Mouse (Mus musculus): ENCODE measurements around the gene Cutc. TPM values are rescaled to one million over a fixed set of nuclear protein-coding genes. Genes with fewer than 3 reads are reported as not detected.
A peak's percentile ranks its signal among the peaks of the same experiment; 100 is the strongest.

Cutc gene
- polyA plus RNA-seq, 2 experiments = 6.7 to 9.7 TPM

GRCm38 (mm10) chr19:43711159-43711916 lies 41.5 kb upstream of the Cutc start:
- ATAC-seq (ENCODE audit: insufficient read depth) = peak; percentile 43; the same call in 1 of the 2 replicates
- peak overlapping the region; percentile 44 for H3K4me2 ChIP-seq (ENCODE audit: low read depth)
- no peak for TF ChIP-seq EP300 (IDR thresholded peaks at IDR 0.05; ENCODE audit: low read depth)
- no peaks in the 10 kb centered on the region for H3K27me3 ChIP-seq (ENCODE audit: control insufficient read depth, insufficient read depth, low read length)
- 21% methylated on average over 22 of the region's 22 CpGs for WGBS (ENCODE audit: insufficient replicate concordance)
- H3K36me3 ChIP-seq (replicated peaks; ENCODE audit: control insufficient read depth, insufficient read depth, low read depth) = no peaks in the 10 kb centered on the region
- H3K9me3 ChIP-seq (ENCODE audit: control insufficient read depth, low read length) = no peaks in the 10 kb centered on the region
- DNase-seq (ENCODE audit: low read depth in 3 of 3, low spot score in 3 of 3) = peak in 1 of 3 experiments; percentile 12
- peak overlapping the region; percentile 17; the same call in 1 of the 2 replicates for H3K27ac ChIP-seq
- peaks cover 4 to 8% of the 10 kb centered on the region in 2 experiments; a peak in 3 of 4 replicates for H3K4me1 ChIP-seq (replicated peaks; ENCODE audit: control insufficient read depth in 2 of 2, insufficient read depth in 2 of 2, low read length in 1 of 2)
- no peak overlapping the region for H3K4me3 ChIP-seq (ENCODE audit: insufficient read depth in 1 of 2, low read depth in 2 of 2, low read length in 2 of 2)
- H3K9ac ChIP-seq (replicated peaks) = no peak overlapping the region

- H3K9ac ChIP-seq (replicated peaks) = no peak overlapping the region
- ATAC-seq (ENCODE audit: insufficient read depth) = no peak
- H3K27me3 ChIP-seq (ENCODE audit: control insufficient read depth, insufficient read depth, low read length) = no peaks in the 10 kb centered on the region
- TF ChIP-seq EP300 (IDR thresholded peaks at IDR 0.05; ENCODE audit: low read depth) (no peak), CTCF (IDR thresholded peaks at IDR 0.05; ENCODE audit: low read depth) (no peak)
- no peak overlapping the region for H3K4me3 ChIP-seq (ENCODE audit: insufficient read depth in 1 of 2, low read depth in 2 of 2, low read length in 2 of 2)
- H3K27ac ChIP-seq = no peak overlapping the region
- no peak for DNase-seq (ENCODE audit: low read depth in 3 of 3, low spot score in 3 of 3)
- no peaks in the 10 kb centered on the region for H3K9me3 ChIP-seq (ENCODE audit: control insufficient read depth, low read length)
- WGBS (ENCODE audit: insufficient replicate concordance) = 59% methylated on average over 5 of the region's 5 CpGs
- peaks cover 4 to 8% of the 10 kb centered on the region in 2 experiments; a peak in 3 of 4 replicates for H3K4me1 ChIP-seq (replicated peaks; ENCODE audit: control insufficient read depth in 2 of 2, insufficient read depth in 2 of 2, low read length in 1 of 2)
- no peaks in the 10 kb centered on the region for H3K36me3 ChIP-seq (replicated peaks; ENCODE audit: control insufficient read depth, insufficient read depth, low read depth)
- no peak overlapping the region for H3K4me2 ChIP-seq (ENCODE audit: low read depth)
These were observed 40.8 kb upstream of the Cutc start for GRCm38 (mm10) chr19:43711971-43712370.

- Histone ChIP-seq H3K4me3 (ENCODE audit: insufficient read depth in 1 of 2, low read depth in 2 of 2, low read length in 2 of 2) (no peak overlapping the region), H3K9ac (replicated peaks) (no peak overlapping the region), H3K27me3 (ENCODE audit: control insufficient read depth, insufficient read depth, low read length) (no peaks in the 10 kb centered on the region), H3K4me2 (ENCODE audit: low read depth) (no peak overlapping the region), H3K9me3 (ENCODE audit: control insufficient read depth, low read length) (no peaks in the 10 kb centered on the region), H3K36me3 (replicated peaks; ENCODE audit: control insufficient read depth, insufficient read depth, low read depth) (no peaks in the 10 kb centered on the region), H3K27ac (no peak overlapping the region), H3K4me1 (replicated peaks; ENCODE audit: control insufficient read depth in 2 of 2, insufficient read depth in 2 of 2, low read length in 1 of 2) (no peaks in the 10 kb centered on the region; a peak in 1 of 4 replicates)
- DNase-seq (ENCODE audit: low read depth in 3 of 3, low spot score in 3 of 3) = no peak
- WGBS (ENCODE audit: insufficient replicate concordance) = 82% methylated on average over 11 of the region's 11 CpGs
- TF ChIP-seq EP300 (IDR thresholded peaks at IDR 0.05; ENCODE audit: low read depth) = no peak
- TF ChIP-seq CTCF (IDR thresholded peaks at IDR 0.05; ENCODE audit: low read depth) = no peak
- no peak for ATAC-seq (ENCODE audit: insufficient read depth)
These were observed 32.7 kb upstream of the Cutc start for GRCm38 (mm10) chr19:43720061-43720460.

GRCm38 (mm10) chr19:43722891-43723290 lies 29.9 kb upstream of the Cutc start:
- 60% methylated on average over 8 of the region's 8 CpGs for WGBS (ENCODE audit: insufficient replicate concordance)
- Histone ChIP-seq H3K4me2 (ENCODE audit: low read depth) (no peak overlapping the region), H3K36me3 (replicated peaks; ENCODE audit: control insufficient read depth, insufficient read depth, low read depth) (no peaks in the 10 kb centered on the region), H3K9me3 (ENCODE audit: control insufficient read depth, low read length) (no peaks in the 10 kb centered on the region), H3K27ac (no peak overlapping the region), H3K4me1 (replicated peaks; ENCODE audit: control insufficient read depth in 2 of 2, insufficient read depth in 2 of 2, low read length in 1 of 2) (peaks cover 3 to 4% of the 10 kb centered on the region in 2 experiments; a peak in 2 of 4 replicates), H3K9ac (replicated peaks) (no peak overlapping the region), H3K27me3 (ENCODE audit: control insufficient read depth, insufficient read depth, low read length) (no peaks in the 10 kb centered on the region), H3K4me3 (ENCODE audit: insufficient read depth in 1 of 2, low read depth in 2 of 2, low read length in 2 of 2) (no peak overlapping the region)
- ATAC-seq (ENCODE audit: insufficient read depth) (no peak), DNase-seq (ENCODE audit: low read depth in 3 of 3, low spot score in 3 of 3) (no peak)
- TF ChIP-seq CTCF (IDR thresholded peaks at IDR 0.05; ENCODE audit: low read depth) (no peak), EP300 (IDR thresholded peaks at IDR 0.05; ENCODE audit: low read depth) (no peak)

- Histone ChIP-seq H3K4me2 (ENCODE audit: low read depth) (no peak overlapping the region), H3K4me1 (replicated peaks; ENCODE audit: control insufficient read depth in 2 of 2, insufficient read depth in 2 of 2, low read length in 1 of 2) (peaks cover 3 to 4% of the 10 kb centered on the region in 2 experiments; a peak in 2 of 4 replicates), H3K36me3 (replicated peaks; ENCODE audit: control insufficient read depth, insufficient read depth, low read depth) (no peaks in the 10 kb centered on the region), H3K27ac (no peak overlapping the region), H3K27me3 (ENCODE audit: control insufficient read depth, insufficient read depth, low read length) (no peaks in the 10 kb centered on the region), H3K9ac (replicated peaks) (no peak overlapping the region), H3K4me3 (ENCODE audit: insufficient read depth in 1 of 2, low read depth in 2 of 2, low read length in 2 of 2) (no peak overlapping the region), H3K9me3 (ENCODE audit: control insufficient read depth, low read length) (no peaks in the 10 kb centered on the region)
- TF ChIP-seq EP300 (IDR thresholded peaks at IDR 0.05; ENCODE audit: low read depth) (no peak), CTCF (IDR thresholded peaks at IDR 0.05; ENCODE audit: low read depth) (no peak)
- ATAC-seq (ENCODE audit: insufficient read depth) = no peak
- 74% methylated on average over 10 of the region's 10 CpGs for WGBS (ENCODE audit: insufficient replicate concordance)
- DNase-seq (ENCODE audit: low read depth in 3 of 3, low spot score in 3 of 3) = no peak
These were observed 29.3 kb upstream of the Cutc start for GRCm38 (mm10) chr19:43723501-43723900.
